ENCODE assay signal across 20 mouse cellular contexts in the genomic region with DNA sequence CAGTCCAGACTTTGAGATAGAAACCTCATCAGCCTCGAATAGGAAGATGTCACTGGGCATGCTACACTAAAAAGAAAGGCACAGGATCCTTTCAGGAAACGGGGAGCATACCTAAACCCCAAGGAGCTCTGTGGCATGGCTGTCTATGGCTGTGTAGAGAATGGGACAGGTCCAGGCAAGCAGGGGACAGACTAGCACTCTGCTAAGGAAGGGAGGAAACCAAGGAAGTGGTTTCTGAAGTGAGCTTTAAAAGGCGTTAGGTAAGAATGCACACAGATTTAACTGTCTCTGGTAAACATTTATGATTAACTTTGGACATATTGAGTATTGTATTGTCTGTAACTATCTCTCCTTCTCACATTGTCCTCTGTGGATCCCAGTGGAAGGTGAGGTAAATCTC. TPM values are rescaled to one million over a fixed set of nuclear protein-coding genes. Genes with fewer than 3 reads are reported as not detected.
A peak's percentile ranks its signal among the peaks of the same experiment; 100 is the strongest.
DNase-seq lines count a peak whose midpoint lies in the region; ATAC-seq and TF ChIP-seq lines count a peak whose summit lies in the region.
"Had no signal": no experiment of that assay in that cellular context is flagged by ENCODE, and none has a peak within 500 bp of the region (broad histone marks: within the 10 kb centered on the region; RNA-seq: fewer than 3 reads in every experiment).

No protein-coding gene starts in this region.

- no peak for DNase-seq in liver, adult 2 months (ENCODE audit: extremely low read depth, low read depth, low spot score)
- no peak for DNase-seq in liver
- DNase-seq in cerebellum, adult 8-10 months: no peak
- DNase-seq in left cerebral cortex, adult 2 months (ENCODE audit: extremely low spot score in 1 of 2, low spot score in 2 of 2): no peak
- DNase-seq: adrenal gland, postnatal 14 days; B cell, adult 2 months; cerebellum, adult 9-10 months; gastrocnemius, postnatal 36 days; heart, postnatal 4 days; lung, embryonic 14.5 days had no signal

- H3K9me3 ChIP-seq in kidney, embryonic 16.5 days (ENCODE audit: low read length): peaks cover 8% of the 10 kb centered on the region; the same call in 1 of the 2 replicates
- H3K9me3 ChIP-seq: forebrain, embryonic 12.5 days; liver, embryonic 13.5 days had no signal

- peaks cover 4% of the 10 kb centered on the region; the same call in 1 of the 2 replicates for H3K4me1 ChIP-seq in liver, adult 2 months (ENCODE audit: control insufficient read depth, insufficient read depth, low read length)
- peaks cover 60% of the 10 kb centered on the region for H3K4me1 ChIP-seq in bone marrow macrophage, adult 2 months (ENCODE audit: control insufficient read depth, insufficient read depth, low read length)
- H3K4me1 ChIP-seq in kidney, embryonic 16.5 days (ENCODE audit: insufficient read depth, low read length): peaks cover 10% of the 10 kb centered on the region
- H3K4me1 ChIP-seq: forebrain, embryonic 12.5 days; hindbrain, embryonic 15.5 days had no signal

- peak; percentile 54 for ATAC-seq in inflammation-experienced regulatory T-cells, adult 6 months
- ATAC-seq in kidney, embryonic 16.5 days (ENCODE audit: low FRiP score, low TSS enrichment): no peak
- ATAC-seq: midbrain, embryonic 16.5 days had no signal

- no peak for TF ChIP-seq CTCF in liver, adult 2 months (IDR thresholded peaks at IDR 0.05; ENCODE audit: low read depth, low read length)
- TF ChIP-seq CTCF in bone marrow macrophage, adult 2 months (IDR thresholded peaks at IDR 0.05; ENCODE audit: low read depth, low read length): no peak
- no peak for TF ChIP-seq CTCF in left cerebral cortex, adult 2 months (IDR thresholded peaks at IDR 0.05)

- H3K27me3 ChIP-seq in liver, adult 2 months (ENCODE audit: control insufficient read depth, insufficient read depth, low read length): no peaks in the 10 kb centered on the region
- no peaks in the 10 kb centered on the region for H3K27me3 ChIP-seq in kidney, embryonic 16.5 days (ENCODE audit: insufficient read depth, low read length)
- H3K27me3 ChIP-seq: forebrain, embryonic 12.5 days; hindbrain, embryonic 15.5 days; limb, embryonic 12.5 days; liver, embryonic 13.5 days had no signal

- no peak overlapping the region for H3K4me2 ChIP-seq in kidney, embryonic 16.5 days (replicated peaks; ENCODE audit: low read depth, low read length)
- H3K4me2 ChIP-seq: forebrain, embryonic 12.5 days; hindbrain, embryonic 15.5 days; limb, embryonic 12.5 days; liver, embryonic 13.5 days; lung, embryonic 14.5 days had no signal

- TF ChIP-seq POLR2A in liver, adult 2 months (IDR thresholded peaks at IDR 0.05; ENCODE audit: extremely low read depth, insufficient read depth, low read length): no peak
- TF ChIP-seq POLR2A in bone marrow macrophage, adult 2 months (IDR thresholded peaks at IDR 0.05; ENCODE audit: borderline replicate concordance, low read depth, low read length): no peak

- H3K4me3 ChIP-seq in liver, adult 2 months (ENCODE audit: insufficient read depth, low read depth, low read length): no peak overlapping the region
- H3K4me3 ChIP-seq in bone marrow macrophage, adult 2 months (ENCODE audit: insufficient read depth, low read length): no peak overlapping the region
- H3K4me3 ChIP-seq in kidney, embryonic 16.5 days (ENCODE audit: low read length): no peak overlapping the region
- H3K4me3 ChIP-seq in left cerebral cortex, adult 2 months: no peak overlapping the region
- H3K4me3 ChIP-seq: erythroblast, embryonic 14.5 days; forebrain, embryonic 12.5 days; hindbrain, embryonic 15.5 days; limb, embryonic 12.5 days; liver, embryonic 13.5 days; myocyte had no signal

- no peaks in the 10 kb centered on the region for H3K36me3 ChIP-seq in liver, adult 2 months (ENCODE audit: control insufficient read depth, insufficient read depth, low read length)
- H3K36me3 ChIP-seq in kidney, embryonic 16.5 days (ENCODE audit: insufficient read depth, low read length): no peaks in the 10 kb centered on the region
- H3K36me3 ChIP-seq: forebrain, embryonic 12.5 days; hindbrain, embryonic 15.5 days; liver, embryonic 13.5 days had no signal

- no peak overlapping the region for H3K9ac ChIP-seq in liver, adult 2 months (ENCODE audit: low read depth, low read length)
- H3K9ac ChIP-seq in kidney, embryonic 16.5 days (replicated peaks; ENCODE audit: low read length): no peak overlapping the region
- H3K9ac ChIP-seq: forebrain, embryonic 12.5 days; hindbrain, embryonic 15.5 days; limb, embryonic 12.5 days; liver, embryonic 13.5 days; lung, embryonic 14.5 days had no signal

- 62% methylated on average over 3 of the region's 3 CpGs for WGBS in liver, adult 2 months
- WGBS in kidney, embryonic 16.5 days: 81% methylated on average over 3 of the region's 3 CpGs

- intact Hi-C loops in left cerebral cortex, adult 2 months (cut with DNase I): no loop called here

- no peaks in the 10 kb centered on the region; the same call in 1 of the 2 replicates for H3K79me2 ChIP-seq in liver, adult 2 months (ENCODE audit: control insufficient read depth, insufficient read depth, low read length)

- H3K27ac ChIP-seq in liver, adult 2 months (replicated peaks; ENCODE audit: insufficient read depth, low read depth, low read length): peak overlapping the region; percentile 54
- peak overlapping the region; percentile 94 for H3K27ac ChIP-seq in bone marrow macrophage, adult 2 months (ENCODE audit: insufficient read depth, low read depth, low read length)
- H3K27ac ChIP-seq in kidney, embryonic 16.5 days (ENCODE audit: low read length): no peak overlapping the region; the same call in 1 of the 2 replicates
- H3K27ac ChIP-seq in left cerebral cortex, adult 2 months: no peak overlapping the region
- H3K27ac ChIP-seq: forebrain, embryonic 12.5 days; hindbrain, embryonic 15.5 days; limb, embryonic 12.5 days; liver, embryonic 13.5 days had no signal

RNA-seq across cellular contexts. Expression of gene Dse, which starts 10.2 kb away (rescaled TPM):
- total RNA-seq in liver, adult 2 months (2014; rRNA removed): 12.5 and 15.2 TPM in 2 replicates
- polyA plus RNA-seq in liver, adult 2 months (2012; rRNA removed): 1.9 and 4.4 TPM in 2 replicates
- 91.2 and 104 TPM in 2 replicates for polyA plus RNA-seq in bone marrow macrophage, adult 2 months (2012; ENCODE audit: insufficient read depth, insufficient read length, missing spikeins)
- 1 to 10 TPM; 1.0 to 3.3 (median 2.4) TPM for polyA plus RNA-seq in inflammation-experienced regulatory T-cells, adult 6 months (2017; shearing (Covaris generic))
- polyA plus RNA-seq in kidney, embryonic 16.5 days (2015; fragmentation: Nextera tagmentation; extraction: Ambion mirVana): 24.7 and 25.4 TPM in 2 replicates
- 1 to 10 TPM; 6.3 to 7.4 TPM for total RNA-seq in left cerebral cortex, adult 2 months (2021)
- polyA plus RNA-seq: erythroblast, embryonic 14.5 days had no signal

Comparison
In these comparisons a context has a peak if more than half of its experiments do, and no peak if none do; other contexts are left out.
1. H3K27ac ChIP-seq: peak in liver, adult 2 months (single experiment) and bone marrow macrophage, adult 2 months (single experiment); none in kidney, embryonic 16.5 days (single experiment) and left cerebral cortex, adult 2 months (single experiment).